Mouse (Mus musculus) lung, adult 2 months (tissue): ENCODE results near the gene Fam118b.

Source experiments
- CTCF ChIP-seq: fragments of 200-500 bp; IDR thresholded peaks from 2 replicates; pipeline ENCODE4 v1.5.1; 2011; ENCODE audit warnings: mild to moderate bottlenecking, low read length, control low read depth; ENCODE audit not compliant: insufficient read depth
- POLR2A ChIP-seq: fragments of 200-500 bp; IDR thresholded peaks from 2 replicates; pipeline ENCODE4 v1.6.1; 2011; ENCODE audit warnings: low read depth, mild to moderate bottlenecking, control low read depth, low read length, borderline replicate concordance; ENCODE audit errors: extremely low read depth

DNA sequence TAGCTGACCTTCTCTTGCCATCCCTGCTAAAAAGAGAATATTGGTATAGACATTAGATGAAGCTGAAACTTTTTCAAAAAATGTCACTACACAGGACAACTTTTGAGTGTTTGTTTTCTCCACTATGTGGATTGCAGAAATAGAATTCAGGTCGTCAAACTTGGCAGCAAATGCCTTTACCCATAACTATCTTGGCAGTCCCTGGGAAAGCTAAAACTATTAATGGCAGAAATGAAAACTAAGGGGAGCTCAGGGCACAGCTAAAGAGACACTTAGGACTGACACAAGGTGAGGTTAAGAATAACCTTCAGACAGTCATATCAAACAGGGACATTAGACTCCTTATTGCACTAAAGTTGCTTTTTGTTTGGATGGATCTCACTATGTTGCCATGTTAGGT, 49.6 kb downstream of the Fam118b start:
- TF ChIP-seq CTCF (no peak), POLR2A (no peak)
